Mouse (Mus musculus) liver, embryonic 14.5 days (tissue): Measurements from ENCODE around the gene Tsnax.

Source experiments
- CTCF ChIP-seq: IDR thresholded peaks from 2 replicates; pipeline ENCODE4 v1.5.1; 2016; ENCODE audit warnings: antibody characterized with exemption, low read depth, control low read depth
- EP300 ChIP-seq: IDR thresholded peaks from 2 replicates; pipeline ENCODE4 v1.6.1; 2016; ENCODE audit warnings: antibody characterized with exemption, low read depth

- TF ChIP-seq EP300, result no peak
- no peak for TF ChIP-seq CTCF
These were observed 47.8 kb upstream of the Tsnax start for GRCm38 (mm10) chr8:124964966-124965365.
